Mouse (Mus musculus): ENCODE measurements around the gene Sectm1a.
"Not testable (repeated sequence)": the region's sequence is repeated elsewhere in the genome, so short reads cannot be mapped to it uniquely, and the experiment has no call there.

Sectm1a gene

DNA sequence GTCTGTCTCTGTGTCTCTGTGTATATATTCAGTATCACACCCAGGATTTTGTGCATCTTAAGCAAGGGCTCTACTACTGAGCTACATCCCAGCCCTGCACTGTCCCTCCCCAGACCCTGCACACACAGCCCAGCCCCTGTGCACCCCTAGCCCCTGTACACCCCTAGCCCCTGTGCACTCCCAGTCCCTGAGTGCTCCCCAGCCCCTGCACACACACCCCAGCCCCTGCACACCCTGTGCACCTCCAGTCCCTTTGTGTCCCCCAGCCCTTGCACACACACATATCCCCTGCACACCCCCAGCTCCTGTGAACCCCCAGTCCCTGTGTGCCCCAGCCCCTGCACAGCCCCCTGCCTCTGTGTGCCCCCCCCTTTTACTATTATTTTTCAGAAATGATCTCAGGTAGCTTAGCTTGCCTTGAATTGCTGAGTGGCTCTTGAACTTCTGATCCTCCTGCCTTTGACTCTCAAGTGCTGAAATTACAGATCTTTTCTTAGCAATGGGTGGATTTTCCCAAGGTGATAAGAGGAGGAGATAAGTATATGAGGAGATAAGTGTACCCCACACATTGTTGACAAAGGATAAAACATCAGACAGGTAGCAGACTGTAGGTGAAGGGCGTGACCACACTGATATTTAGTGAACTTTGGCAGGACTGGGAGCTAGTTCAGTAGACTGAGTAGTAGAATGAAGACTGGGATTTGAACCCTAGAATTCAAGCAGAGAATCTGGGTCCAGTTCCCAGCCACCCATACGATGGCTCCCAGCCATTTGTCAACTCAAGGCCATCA is 8.9 kb upstream of the Sectm1a start:
- no peak for DNase-seq (ENCODE audit: low read depth in 2 of 2, low spot score in 2 of 2)

DNA sequence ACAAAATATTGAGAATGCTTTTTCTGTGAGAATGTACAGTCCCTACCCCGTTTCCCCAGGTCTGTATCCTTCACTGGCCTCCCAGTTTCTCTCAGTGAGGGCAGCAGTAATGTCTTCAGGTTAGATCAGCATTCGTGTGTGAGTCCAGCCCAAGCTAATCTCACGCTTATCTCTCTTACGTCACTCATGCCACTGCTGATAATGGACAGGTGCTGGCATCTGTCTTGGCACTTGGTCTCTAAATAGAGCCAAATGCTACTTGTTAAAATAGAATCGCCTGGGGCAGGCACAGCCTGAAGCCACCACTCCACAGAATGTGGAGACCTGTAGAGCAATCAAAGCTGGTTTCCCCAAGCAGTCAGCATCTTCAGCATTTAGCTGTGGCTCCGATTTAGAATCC is 8.0 kb upstream of the Sectm1a start:
- DNase-seq (ENCODE audit: low read depth in 2 of 2, low spot score in 2 of 2), result no peak

DNA sequence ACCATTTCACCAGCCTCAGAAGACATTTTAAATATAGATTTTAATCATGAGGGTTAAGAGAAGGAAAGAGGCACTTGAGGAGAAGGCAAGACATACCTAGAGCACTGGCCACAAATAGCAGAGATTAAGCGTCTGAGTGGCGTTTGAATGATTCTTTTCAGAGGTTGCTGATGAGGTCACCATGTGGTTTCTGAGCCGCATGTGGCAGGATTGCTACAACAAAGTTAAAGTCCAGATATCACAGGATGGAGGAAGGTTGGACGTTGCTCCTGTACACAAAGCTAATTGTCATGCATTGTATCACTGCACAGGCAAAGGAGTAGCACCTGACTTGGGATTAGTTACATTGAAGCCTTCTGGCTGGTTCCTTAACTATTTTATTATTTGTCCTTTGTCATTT is 5.3 kb upstream of the Sectm1a start:
- DNase-seq (ENCODE audit: low read depth in 2 of 2, low spot score in 2 of 2), result no peak

DNA sequence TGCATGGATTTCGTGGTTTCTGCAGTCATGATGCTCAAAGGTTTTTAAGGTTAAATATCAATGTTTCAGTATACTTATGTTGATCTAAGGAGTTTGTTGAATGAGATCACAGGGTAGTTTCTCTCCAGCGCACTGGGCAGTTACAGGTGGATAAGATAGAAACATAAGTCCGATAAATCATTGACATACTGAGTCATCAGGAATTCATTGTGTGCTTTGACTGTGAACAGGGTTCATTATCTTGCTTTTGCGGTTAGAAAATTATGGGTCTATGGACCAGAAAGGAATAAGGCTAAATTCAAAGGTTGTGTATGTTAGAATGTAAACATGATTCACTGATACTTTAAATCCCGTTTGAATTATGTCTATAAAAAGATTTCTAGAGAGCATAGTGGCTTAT is 4.2 kb upstream of the Sectm1a start:
- no peak for DNase-seq (ENCODE audit: low read depth in 2 of 2, low spot score in 2 of 2)

DNA sequence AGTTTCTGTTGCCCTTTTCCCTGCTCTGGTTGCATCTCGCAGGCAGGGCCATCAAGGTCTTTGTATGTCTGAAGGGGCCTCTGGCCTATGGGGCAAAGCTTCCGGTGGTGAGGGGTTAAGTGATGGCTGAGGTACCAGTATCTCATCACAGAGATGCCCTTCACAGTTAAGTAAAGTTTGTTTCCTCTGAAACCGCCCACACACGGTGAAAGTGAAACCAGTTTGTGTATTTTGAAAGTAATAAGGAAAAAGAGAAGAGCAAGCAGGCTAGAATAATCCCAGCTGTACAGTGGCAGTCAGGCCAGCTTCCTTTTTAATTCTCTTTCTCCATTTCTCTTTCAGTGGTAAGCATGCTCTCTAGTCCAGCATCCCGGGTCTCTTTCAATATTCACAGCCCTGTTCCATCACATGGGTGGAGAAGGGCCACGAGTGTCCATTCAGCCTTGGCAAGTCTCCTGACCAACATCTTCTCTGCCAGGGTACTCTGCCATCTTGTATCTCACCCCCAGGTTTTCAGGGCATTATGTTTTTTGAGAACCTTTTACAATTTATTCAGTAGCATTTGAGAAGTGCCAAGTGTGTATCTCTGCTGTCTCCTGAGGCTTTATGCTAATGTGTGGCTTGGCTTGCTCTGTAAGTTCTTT is 2.0 kb upstream of the Sectm1a start:
- peak; percentile 12 to 57 for DNase-seq (ENCODE audit: low read depth in 2 of 2, low spot score in 2 of 2)

DNA sequence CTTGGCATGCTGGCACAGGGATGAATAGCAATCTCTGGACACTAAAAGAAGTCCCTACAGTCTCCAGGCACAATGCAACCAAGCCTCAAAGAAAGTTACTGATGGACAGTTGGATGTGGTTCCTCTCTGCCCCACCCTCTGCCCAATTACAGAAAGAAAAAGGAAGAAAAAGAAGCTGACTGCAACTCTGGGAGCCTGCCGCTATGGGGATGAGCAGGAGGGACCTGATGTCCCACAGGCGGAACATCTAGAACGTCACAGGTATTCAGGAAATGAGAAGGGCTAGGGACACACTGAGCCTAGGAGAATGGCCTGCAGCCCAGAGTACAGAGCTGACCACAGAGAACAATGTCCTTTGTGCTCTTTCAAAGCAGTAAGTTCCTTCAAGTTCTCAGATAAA is 1.2 kb upstream of the Sectm1a start:
- no peak for DNase-seq (ENCODE audit: low read depth in 2 of 2, low spot score in 2 of 2)

DNA sequence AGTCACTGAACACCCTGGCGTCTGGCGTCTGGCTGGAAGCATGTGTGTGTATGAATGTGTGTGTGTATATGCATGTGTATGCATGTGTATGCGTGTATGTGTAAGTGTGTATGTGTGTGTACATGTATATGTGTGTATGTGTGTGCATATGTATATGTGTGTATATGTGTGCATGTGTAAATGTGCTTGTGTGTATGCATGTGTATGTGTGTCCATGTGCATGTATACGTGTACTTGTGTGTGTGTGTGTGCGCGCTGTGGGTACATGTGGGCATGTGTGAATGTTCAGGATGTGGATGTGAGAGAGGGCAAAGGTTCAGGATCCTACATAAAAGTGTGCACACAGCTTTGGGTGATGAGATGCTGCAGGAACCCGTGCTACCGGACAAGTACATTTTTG is 690 bp downstream of the Sectm1a start:
- DNase-seq (ENCODE audit: low read depth in 2 of 2, low spot score in 2 of 2), result no peak

DNA sequence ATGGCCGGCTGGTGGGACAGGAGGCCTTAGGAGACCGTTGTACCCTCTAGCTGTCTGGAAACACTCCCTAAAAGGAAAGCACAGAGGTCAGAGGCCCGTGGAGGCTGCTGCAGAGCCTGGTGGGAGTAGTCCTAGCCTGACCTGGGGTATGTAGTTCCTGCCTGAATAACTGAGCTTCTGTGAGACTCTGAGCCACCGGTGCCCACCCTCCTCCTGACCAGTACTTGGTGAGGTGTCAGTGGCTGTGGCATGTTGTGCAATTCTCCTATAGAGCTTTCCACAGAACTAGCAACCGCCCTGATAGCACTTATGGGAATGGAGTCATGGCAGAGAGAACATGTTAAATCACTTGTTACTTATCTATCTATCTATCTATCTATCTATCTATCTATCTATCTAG is 5.4 kb downstream of the Sectm1a start:
- DNase-seq (ENCODE audit: low read depth in 2 of 2, low spot score in 2 of 2), result no peak

DNA sequence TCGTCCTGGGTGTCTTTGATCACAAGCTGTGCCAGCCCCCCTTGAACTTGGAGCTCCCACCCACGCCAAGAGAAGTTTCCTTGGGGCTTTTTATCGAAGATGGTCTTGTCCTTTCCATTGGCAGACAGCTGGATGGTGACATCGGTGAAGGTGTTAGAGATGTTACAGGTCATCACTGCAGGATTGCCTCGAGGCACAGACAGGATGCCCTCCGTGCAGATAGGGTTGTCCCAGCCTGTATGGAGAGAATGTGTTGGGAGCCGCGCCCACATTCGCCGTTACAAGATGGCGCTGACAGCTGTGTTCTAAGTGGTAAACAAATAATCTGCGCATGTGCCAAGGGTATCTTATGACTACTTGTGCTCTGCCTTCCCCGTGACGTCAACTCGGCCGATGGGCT is 11.4 kb downstream of the Sectm1a start:
- not testable (repeated sequence) for DNase-seq (ENCODE audit: low read depth in 2 of 2, low spot score in 2 of 2)

DNA sequence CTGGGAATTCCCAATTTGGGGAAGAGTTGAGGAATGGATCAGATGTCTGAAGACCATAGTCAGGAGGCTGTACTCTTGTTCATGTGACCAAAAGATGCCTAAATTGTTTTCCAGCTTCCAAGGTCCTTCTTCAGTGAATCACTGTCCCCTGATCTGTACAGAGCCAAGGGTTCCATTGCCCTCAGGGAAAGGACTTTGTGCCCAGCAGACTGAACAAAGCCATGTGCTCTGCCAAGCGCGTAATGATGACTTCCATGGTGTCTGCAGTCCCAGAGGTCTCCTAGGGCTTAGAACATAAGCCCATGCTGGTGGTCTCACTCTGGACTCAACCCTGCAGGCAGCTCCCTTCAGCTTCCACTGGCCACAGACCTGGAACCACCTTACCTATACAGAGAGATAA is 13.1 kb downstream of the Sectm1a start:
- no peak for DNase-seq (ENCODE audit: low read depth in 2 of 2, low spot score in 2 of 2)

DNA sequence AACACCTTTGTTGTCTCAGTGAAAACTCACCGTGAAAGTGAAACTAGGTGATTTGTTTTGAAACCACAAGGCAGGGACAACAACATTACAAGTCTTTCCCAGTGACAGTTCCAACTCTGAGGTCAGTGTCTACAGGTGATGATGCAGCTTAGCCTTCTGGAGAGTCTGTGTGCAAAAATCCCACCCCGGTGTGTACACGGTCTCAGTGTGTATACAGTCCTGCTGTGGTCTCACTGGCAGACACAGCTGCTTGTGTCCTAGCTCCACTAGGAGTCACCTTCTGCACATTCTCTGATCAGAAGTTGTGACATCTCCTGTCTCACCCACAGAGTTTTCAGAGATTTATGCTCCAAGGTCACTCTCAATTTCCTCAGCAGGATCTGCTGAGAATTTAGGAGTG is 16.8 kb downstream of the Sectm1a start:
- DNase-seq (ENCODE audit: low read depth in 2 of 2, low spot score in 2 of 2), result peak in 1 of 2 experiments; percentile 4

DNA sequence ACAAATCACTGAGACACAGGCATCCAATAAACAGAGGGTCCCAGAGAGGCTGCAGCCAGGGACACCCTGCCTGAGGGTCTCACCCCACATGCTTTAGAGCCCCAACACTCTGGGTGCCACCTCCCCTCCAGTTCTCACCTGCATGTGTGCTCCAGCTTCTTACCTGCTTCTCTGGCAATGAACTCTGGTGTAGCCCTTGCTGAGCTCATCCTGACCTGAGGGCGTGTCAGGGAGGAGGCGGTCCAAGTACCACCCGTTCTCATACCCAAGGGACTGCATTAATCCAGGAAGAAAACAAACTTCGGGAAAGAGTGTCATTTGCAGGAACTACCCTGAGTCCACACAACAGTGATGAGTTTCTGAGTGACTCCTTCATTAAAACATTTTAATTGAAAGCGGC is 17.6 kb downstream of the Sectm1a start, which contains the start of gene Sectm1b:
Sectm1b (minus strand) TSS at position 191 of the 400 bp plus-strand sequence.
- no peak for DNase-seq (ENCODE audit: low read depth in 2 of 2, low spot score in 2 of 2)

DNA sequence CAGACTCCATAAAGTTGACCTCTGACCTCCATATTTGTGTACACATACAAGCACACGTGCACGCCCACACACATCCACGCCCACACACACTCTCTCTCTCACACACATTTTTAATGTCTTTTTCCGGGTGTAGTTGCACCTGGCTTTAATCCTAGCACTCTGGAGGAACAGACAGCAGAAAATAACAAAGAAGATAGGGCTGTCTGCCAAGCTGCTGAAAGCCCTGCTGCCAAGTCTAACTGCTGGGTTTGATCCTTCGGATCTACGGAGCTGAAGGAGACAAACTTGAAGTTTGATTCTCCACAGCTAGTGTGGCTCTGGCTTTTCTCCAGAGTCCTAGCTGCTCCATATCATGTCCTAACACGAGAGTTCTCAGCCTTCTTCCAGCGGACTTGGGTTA is 19.4 kb downstream of the Sectm1a start:
- DNase-seq (ENCODE audit: low read depth in 2 of 2, low spot score in 2 of 2), result no peak

DNA sequence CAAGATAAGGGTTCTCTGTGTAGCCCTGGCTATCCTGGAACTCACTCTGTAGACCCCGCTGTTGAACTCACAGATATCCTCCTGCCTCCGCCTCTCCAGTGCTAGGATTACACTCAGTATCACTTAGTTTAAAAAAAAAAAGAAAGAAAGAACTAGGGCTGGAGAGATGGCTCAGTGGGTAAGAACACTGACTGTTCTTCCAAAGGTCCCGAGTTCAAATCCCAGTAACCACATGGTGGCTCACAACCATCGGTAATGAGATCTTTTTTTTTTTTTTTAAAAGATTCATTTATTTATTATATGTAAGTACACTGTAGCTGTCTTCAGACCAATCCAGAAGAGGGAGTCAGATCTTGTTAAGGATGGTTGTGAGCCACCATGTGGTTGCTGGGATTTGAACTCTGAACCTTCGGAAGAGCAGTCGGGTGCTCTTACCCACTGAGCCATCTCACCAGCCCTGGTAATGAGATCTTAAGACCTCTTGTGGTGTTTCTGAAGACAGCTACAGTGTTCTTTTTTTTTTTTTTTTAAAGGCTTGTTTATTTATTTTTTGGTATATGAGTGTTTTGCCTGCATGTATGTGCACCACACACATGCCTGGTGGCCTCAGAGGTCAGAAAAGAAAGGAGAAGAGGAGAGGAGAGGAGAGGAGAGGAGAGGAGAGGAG is 20.5 kb downstream of the Sectm1a start:
- DNase-seq (ENCODE audit: low read depth in 2 of 2, low spot score in 2 of 2), result not testable (repeated sequence)

DNA sequence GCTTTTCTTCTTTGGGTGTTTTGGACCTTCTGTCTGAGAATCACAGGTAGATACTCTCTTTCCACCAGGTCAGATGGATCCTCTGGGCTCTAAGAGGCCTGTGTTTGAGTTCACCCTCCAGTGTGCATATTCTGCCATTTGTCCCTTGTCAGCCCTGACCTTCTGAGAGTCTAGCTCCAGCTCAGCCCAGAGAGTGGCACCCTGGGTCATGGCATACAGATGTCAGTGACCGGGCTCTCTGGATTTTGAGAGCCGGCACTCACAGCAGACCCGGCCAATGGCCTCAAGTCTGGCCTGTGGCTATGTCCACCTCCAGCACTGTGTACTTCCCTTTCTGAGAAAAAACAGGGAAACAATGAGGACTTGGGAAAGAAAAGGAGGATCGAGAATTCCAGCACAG is 21.5 kb downstream of the Sectm1a start:
- DNase-seq (ENCODE audit: low read depth in 2 of 2, low spot score in 2 of 2), result no peak

DNA sequence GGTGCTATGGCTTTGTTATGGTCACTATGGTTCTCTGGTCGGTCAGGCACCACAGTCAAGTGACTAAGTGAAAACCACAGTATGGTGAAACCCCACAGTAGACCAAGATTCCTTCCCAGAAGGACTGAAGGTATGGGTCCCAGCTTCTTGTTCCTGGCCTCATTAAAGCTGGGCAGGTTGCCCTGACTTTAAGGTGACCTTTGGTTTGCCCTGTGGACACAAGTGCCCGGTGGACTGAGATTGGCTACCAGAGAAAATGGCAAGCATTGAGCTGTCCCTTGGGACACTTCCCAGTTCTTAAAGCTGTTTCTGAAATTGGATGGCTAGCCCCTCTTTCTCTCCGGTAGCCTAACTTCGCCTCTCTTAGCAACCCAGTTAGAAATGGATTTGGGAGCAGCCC is 22.1 kb downstream of the Sectm1a start:
- DNase-seq (ENCODE audit: low read depth in 2 of 2, low spot score in 2 of 2), result no peak

DNA sequence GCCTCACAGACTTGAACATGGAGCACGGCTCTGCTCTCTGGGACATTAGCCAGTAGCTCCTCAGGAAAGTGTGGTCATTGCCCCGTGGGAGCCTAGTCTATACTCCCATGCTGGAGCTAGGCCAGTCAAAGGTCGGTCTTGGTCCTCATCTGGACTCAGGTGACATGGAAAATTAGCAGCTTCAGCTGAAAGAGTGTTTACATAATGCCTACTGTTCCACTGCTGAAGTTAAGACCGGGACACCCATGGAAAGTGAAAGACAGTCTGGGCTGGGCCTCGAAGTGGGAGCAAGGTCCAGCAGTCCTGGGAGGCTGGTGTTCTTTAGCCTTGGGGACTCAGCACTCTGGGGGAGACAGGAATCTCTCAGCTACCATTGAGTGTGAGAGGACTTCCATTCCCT is 22.9 kb downstream of the Sectm1a start:
- DNase-seq (ENCODE audit: low read depth in 2 of 2, low spot score in 2 of 2), result no peak

DNA sequence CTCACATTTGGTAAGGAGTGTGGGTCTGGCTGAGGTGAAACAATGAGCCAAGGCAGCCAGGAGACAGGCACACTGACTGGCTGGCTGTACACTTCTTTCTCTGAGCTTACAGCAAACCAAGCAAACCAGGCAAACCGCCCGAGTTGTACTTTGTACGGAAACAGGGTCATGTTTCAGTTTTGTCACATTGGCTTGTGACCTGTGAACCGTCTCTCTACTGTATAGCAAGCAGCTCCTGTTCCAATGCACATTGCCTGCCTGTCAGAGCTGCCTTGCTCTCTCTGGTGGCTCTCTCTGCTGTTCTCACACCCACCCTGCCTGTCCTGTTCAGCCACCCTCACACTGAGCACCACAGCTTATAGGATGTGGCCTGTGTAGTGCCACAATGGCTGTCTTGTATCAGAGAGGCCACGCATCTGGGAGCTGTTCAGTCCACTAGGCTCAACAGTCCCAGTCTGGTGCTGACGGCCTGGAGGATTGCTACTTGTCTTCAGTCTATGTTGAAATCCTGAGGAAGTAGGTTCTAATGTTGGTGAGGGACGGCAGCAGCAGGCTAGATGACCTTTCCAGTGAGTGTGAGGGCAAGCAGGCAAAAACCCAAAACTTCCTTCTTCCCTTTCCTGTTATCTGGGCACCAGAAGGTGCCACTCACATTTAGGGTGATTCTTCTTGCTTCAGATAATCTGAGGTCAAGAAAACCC is 24.3 kb downstream of the Sectm1a start:
- DNase-seq (ENCODE audit: low read depth in 2 of 2, low spot score in 2 of 2), result no peak

DNA sequence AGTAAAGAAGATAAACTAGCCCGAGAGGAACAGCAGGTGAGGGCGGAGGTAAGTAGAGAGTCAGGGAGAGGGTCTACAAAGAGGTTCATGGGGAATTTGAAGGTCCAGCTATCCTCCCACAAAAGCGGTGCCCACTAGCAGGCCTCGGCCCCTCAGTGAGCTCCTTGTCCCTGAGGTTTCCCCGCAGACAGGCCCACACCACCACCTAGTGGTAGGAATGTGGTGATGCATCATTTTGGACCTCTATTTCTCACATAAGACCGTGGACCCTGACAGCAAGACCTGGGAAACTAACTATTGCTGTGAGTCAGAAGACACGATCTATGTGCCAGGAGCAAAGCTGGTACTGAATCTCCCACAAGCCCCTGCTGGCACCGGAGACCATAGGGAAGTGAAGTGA is 27.5 kb downstream of the Sectm1a start:
- peak; percentile 59 to 71 for DNase-seq (ENCODE audit: low read depth in 2 of 2, low spot score in 2 of 2)

DNA sequence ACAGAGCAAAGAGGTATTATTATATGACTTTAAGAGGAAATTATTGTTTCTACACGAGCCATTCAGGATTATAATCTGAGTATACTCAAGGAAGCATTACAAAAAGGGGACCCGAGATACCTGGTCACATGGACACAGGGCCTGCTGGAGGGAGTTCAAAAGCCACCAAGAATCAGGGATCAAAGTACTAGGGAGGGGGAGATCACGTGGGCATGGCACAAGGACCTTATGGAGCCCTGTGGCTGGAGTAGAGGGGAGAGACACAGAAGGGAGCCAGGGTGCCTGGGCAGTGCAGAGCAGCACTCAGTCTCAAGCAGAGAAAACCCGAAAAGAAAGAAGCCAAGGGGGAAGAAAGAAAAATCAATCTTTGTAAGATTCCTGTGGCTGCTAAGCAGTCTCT is 28.6 kb downstream of the Sectm1a start:
- no peak for DNase-seq (ENCODE audit: low read depth in 2 of 2, low spot score in 2 of 2)

DNA sequence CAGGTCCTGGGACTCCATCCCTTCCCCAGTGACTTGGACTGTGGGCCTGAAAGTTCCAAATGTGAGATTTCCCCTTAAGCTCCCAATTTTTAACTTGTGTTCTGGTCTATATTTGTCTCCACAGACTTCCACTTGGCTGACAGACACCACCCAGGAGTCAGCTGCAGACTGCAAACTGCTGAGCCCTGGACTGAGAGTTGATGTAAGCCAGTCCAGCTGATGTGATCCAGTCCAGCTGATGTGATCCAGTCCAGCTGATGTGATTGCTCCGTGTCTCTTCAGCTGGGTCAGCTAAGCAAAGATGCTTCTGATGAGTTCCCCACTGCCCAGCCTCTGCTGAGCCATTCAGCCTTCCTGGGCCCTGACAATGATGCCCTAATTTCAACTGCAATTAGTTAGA is 29.2 kb downstream of the Sectm1a start:
- no peak for DNase-seq (ENCODE audit: low read depth in 2 of 2, low spot score in 2 of 2)

DNA sequence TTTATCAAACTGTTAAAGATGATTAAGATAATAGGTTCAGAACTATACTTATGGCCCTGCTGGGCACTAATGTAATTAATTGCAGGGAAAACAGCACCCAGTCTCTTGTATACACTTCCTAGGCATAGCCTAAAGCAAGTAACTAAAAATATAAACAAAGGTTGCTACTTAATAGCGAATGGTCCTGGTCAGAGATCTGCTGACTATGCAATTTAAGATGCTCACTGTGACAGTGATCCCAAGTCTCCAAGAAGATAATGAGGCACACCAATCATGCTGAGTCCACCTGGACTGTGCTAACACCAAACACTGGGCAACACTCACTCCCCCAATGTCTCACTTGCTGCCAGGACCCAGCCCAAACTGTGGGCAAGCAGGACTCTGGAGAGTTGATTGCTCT is 31.2 kb downstream of the Sectm1a start:
- DNase-seq (ENCODE audit: low read depth in 2 of 2, low spot score in 2 of 2), result no peak
